ENCODE assay signal across 8 mouse cellular contexts in genomic region chr11:3930931-3931330, GRCm38 (mm10). TPM values are rescaled to one million over a fixed set of nuclear protein-coding genes. Genes with fewer than 3 reads are reported as not detected.
DNase-seq lines count a peak whose midpoint lies in the region; ATAC-seq lines count a peak whose summit lies in the region.

No protein-coding gene starts in this region.

- DNase-seq in intestine, embryonic 14.5 days (ENCODE audit: low spot score): no peak
- DNase-seq in lung, postnatal 10 days: peak; percentile 1
- no peak for DNase-seq in frontal cortex, postnatal 25 days (ENCODE audit: low spot score in 2 of 2)
- no peak for DNase-seq in testis, postnatal 14 days (ENCODE audit: low spot score)
- DNase-seq in layer of hippocampus, adult 9-10 months (ENCODE audit: low spot score): no peak

- H3K4me1 ChIP-seq in erythroblast, embryonic 14.5 days (ENCODE audit: control insufficient read depth): peaks cover 9% of the 10 kb centered on the region
- peaks cover 3% of the 10 kb centered on the region; the same call in 1 of the 2 replicates for H3K4me1 ChIP-seq in brown adipose tissue, adult 24 weeks (ENCODE audit: control insufficient read depth, insufficient read depth, insufficient read length, low read length)
- H3K4me1 ChIP-seq in intestine, embryonic 14.5 days (replicated peaks; ENCODE audit: control insufficient read depth, insufficient read depth, low read length): peaks cover 7% of the 10 kb centered on the region; the same call in 1 of the 2 replicates

- H3K27me3 ChIP-seq in erythroblast, embryonic 14.5 days (ENCODE audit: control insufficient read depth): no peaks in the 10 kb centered on the region
- no peaks in the 10 kb centered on the region for H3K27me3 ChIP-seq in intestine, embryonic 14.5 days (replicated peaks; ENCODE audit: control insufficient read depth, insufficient read depth, low read length)

- H3K27ac ChIP-seq in brown adipose tissue, adult 24 weeks (replicated peaks; ENCODE audit: low read depth, low read length): no peak overlapping the region
- H3K27ac ChIP-seq in intestine, embryonic 14.5 days (ENCODE audit: low read depth): no peak overlapping the region

- no peak for ATAC-seq in erythroblast, adult 5-6 weeks (replicated peaks; ENCODE audit: low FRiP score, poor library complexity, severe bottlenecking)
- ATAC-seq in intestine, embryonic 14.5 days (replicated peaks; ENCODE audit: low FRiP score, low TSS enrichment, low read depth): no peak

- H3K36me3 ChIP-seq in erythroblast, embryonic 14.5 days (ENCODE audit: control insufficient read depth): no peaks in the 10 kb centered on the region
- H3K36me3 ChIP-seq in intestine, embryonic 14.5 days (ENCODE audit: control insufficient read depth, insufficient read depth, low read length): peaks cover 10% of the 10 kb centered on the region; the same call in 1 of the 2 replicates

- WGBS in intestine, embryonic 14.5 days: 39% methylated on average over 6 of the region's 6 CpGs

- H3K4me3 ChIP-seq in erythroblast, embryonic 14.5 days (replicated peaks): peak overlapping the region; percentile 22
- H3K4me3 ChIP-seq in brown adipose tissue, adult 24 weeks (ENCODE audit: insufficient read depth, low read depth, low read length): peak overlapping the region; percentile 51
- H3K4me3 ChIP-seq in intestine, embryonic 14.5 days (ENCODE audit: low read depth, low read length): peak overlapping the region; percentile 49; the same call in 1 of the 2 replicates

- H3K9ac ChIP-seq in intestine, embryonic 14.5 days (ENCODE audit: low read length): peak overlapping the region; percentile 34; the same call in 1 of the 2 replicates

- no peaks in the 10 kb centered on the region for H3K9me3 ChIP-seq in erythroblast, embryonic 14.5 days (ENCODE audit: control insufficient read depth, low read length)
- no peaks in the 10 kb centered on the region for H3K9me3 ChIP-seq in intestine, embryonic 14.5 days (ENCODE audit: control insufficient read depth, low read length)

- peak overlapping the region; percentile 65 for H3K4me2 ChIP-seq in intestine, embryonic 14.5 days (ENCODE audit: low read length)

RNA-seq across cellular contexts. Expression of gene Tcn2, which starts 1.0 kb away (rescaled TPM):
- 0.07 and 0.08 TPM in 2 replicates for polyA plus RNA-seq in erythroblast, embryonic 14.5 days (2012)
- 33.4 and 50.3 TPM in 2 replicates for total RNA-seq in erythroblast, adult 5-6 weeks (2015; ENCODE audit: low replicate concordance)
- total RNA-seq in erythroblast, adult 5-6 weeks (2017; ENCODE audit: low replicate concordance): 12.0 and 20.8 TPM in 2 replicates
- 48.4 and 63.5 TPM in 2 replicates for polyA plus RNA-seq in brown adipose tissue, adult 24 weeks (2012; ENCODE audit: insufficient read depth, insufficient read length, missing spikeins)
- polyA plus RNA-seq in intestine, embryonic 14.5 days (2014; fragmentation: Nextera tagmentation; extraction: Ambion mirVana): 37.9 and 39.0 TPM in 2 replicates

RNA-seq across cellular contexts. Expression of gene Slc35e4, which starts 16.5 kb away (rescaled TPM):
- 0.04 and 0.14 TPM in 2 replicates for polyA plus RNA-seq in erythroblast, embryonic 14.5 days (2012)
- total RNA-seq in erythroblast, adult 5-6 weeks (2015; ENCODE audit: low replicate concordance): 0.38 and 0.63 TPM in 2 replicates
- not detected in 2 replicates for total RNA-seq in erythroblast, adult 5-6 weeks (2017; ENCODE audit: low replicate concordance)
- polyA plus RNA-seq in brown adipose tissue, adult 24 weeks (2012; ENCODE audit: insufficient read depth, insufficient read length, missing spikeins): 1.1 TPM in 2 replicates
- polyA plus RNA-seq in intestine, embryonic 14.5 days (2014; fragmentation: Nextera tagmentation; extraction: Ambion mirVana): 2.3 and 2.5 TPM in 2 replicates

RNA-seq across cellular contexts. Expression of gene Pes1, which starts 32.8 kb away (rescaled TPM):
- polyA plus RNA-seq in erythroblast, embryonic 14.5 days (2012): 1.3 and 2.5 TPM in 2 replicates
- 11.3 and 15.0 TPM in 2 replicates for total RNA-seq in erythroblast, adult 5-6 weeks (2015; ENCODE audit: low replicate concordance)
- 19.0 and 20.4 TPM in 2 replicates for total RNA-seq in erythroblast, adult 5-6 weeks (2017; ENCODE audit: low replicate concordance)
- polyA plus RNA-seq in brown adipose tissue, adult 24 weeks (2012; ENCODE audit: insufficient read depth, insufficient read length, missing spikeins): 25.5 and 45.2 TPM in 2 replicates
- 75.4 and 79.3 TPM in 2 replicates for polyA plus RNA-seq in intestine, embryonic 14.5 days (2014; fragmentation: Nextera tagmentation; extraction: Ambion mirVana)

RNA-seq across cellular contexts. Expression of gene Dusp18, which starts 35.9 kb away (rescaled TPM):
- not detected in 2 replicates for polyA plus RNA-seq in erythroblast, embryonic 14.5 days (2012)
- not detected in 2 replicates for total RNA-seq in erythroblast, adult 5-6 weeks (2015; ENCODE audit: low replicate concordance)
- 0.09 TPM in 1 of 2 replicates, not detected in the other for total RNA-seq in erythroblast, adult 5-6 weeks (2017; ENCODE audit: low replicate concordance)
- 1.0 and 4.8 TPM in 2 replicates for polyA plus RNA-seq in brown adipose tissue, adult 24 weeks (2012; ENCODE audit: insufficient read depth, insufficient read length, missing spikeins)
- polyA plus RNA-seq in intestine, embryonic 14.5 days (2014; fragmentation: Nextera tagmentation; extraction: Ambion mirVana): 8.3 and 8.7 TPM in 2 replicates

RNA-seq across cellular contexts. Expression of gene 4921536K21Rik, which starts 36.0 kb away (rescaled TPM):
- polyA plus RNA-seq in erythroblast, embryonic 14.5 days (2012): 0.02 TPM in 1 of 2 replicates, not detected in the other
- total RNA-seq in erythroblast, adult 5-6 weeks (2015; ENCODE audit: low replicate concordance): not detected in 2 replicates
- total RNA-seq in erythroblast, adult 5-6 weeks (2017; ENCODE audit: low replicate concordance): not detected in 2 replicates
- polyA plus RNA-seq in brown adipose tissue, adult 24 weeks (2012; ENCODE audit: insufficient read depth, insufficient read length, missing spikeins): 1.0 and 2.1 TPM in 2 replicates
- polyA plus RNA-seq in intestine, embryonic 14.5 days (2014; fragmentation: Nextera tagmentation; extraction: Ambion mirVana): 0.07 and 0.11 TPM in 2 replicates

Comparison
In these comparisons a context has a peak if more than half of its experiments do, and no peak if none do; other contexts are left out.
1. RNA of gene Tcn2, which starts 1.0 kb away (polyA plus RNA-seq): 48.4 to 63.5 TPM in brown adipose tissue, adult 24 weeks and 37.9 to 39.0 TPM in intestine, embryonic 14.5 days; 0.07 to 0.08 TPM in erythroblast, embryonic 14.5 days; every median in the first group is over 10 times any median in the second.
2. Peak in every context shown above with its lines, with median percentiles within 50 percentile points of each other: H3K4me3 ChIP-seq.